Mouse (Mus musculus): ENCODE results near the gene Pcsk7.

DNA sequence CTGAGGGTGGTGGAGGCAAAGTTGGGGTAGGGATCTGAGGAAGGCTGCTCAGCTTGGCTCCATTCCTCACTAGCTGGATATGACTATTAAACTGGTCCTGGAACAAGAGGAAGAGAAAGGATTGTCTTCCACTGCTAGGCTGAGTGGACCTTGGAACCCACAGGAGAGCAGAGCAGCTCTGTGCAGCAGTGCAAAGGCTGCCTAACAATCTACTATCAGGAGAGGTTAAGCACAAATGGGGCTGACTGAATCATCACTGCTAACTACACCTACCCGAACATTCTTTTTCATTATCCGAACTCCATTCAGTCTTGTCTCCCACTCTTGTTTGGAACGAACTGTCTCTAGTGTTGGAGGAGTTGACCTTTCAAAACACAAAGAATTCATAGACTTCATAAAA, 37.1 kb upstream of the Pcsk7 start:
- TF ChIP-seq CTCF (conservative IDR thresholded peaks at IDR 0.05; ENCODE audit: insufficient read depth, insufficient read length, low read depth, low read length) (no peak), POLR2A (IDR thresholded peaks at IDR 0.05; ENCODE audit: low read depth, low read length) (no peak)

All from kidney, adult 2 months (tissue).